Mouse (Mus musculus): ENCODE data around the gene Pkig. TPM values are rescaled to one million over a fixed set of nuclear protein-coding genes. Genes with fewer than 3 reads are reported as not detected.

Pkig gene
- total RNA-seq, 1 experiment = 14.8 TPM

GRCm38 (mm10) chr2:163696763-163697162 lies 38.6 kb downstream of the Pkig start:
- H3K9me3 ChIP-seq (ENCODE audit: control insufficient read depth, insufficient read depth, low read depth, low read length) = no peaks in the 10 kb centered on the region
- no peaks in the 10 kb centered on the region for H3K36me3 ChIP-seq (ENCODE audit: control insufficient read depth, insufficient read depth, low read length, poor library complexity, severe bottlenecking)
- no peak overlapping the region for H3K27ac ChIP-seq (ENCODE audit: insufficient read depth, low read depth, low read length, poor library complexity, severe bottlenecking)
- DNase-seq (ENCODE audit: low read depth, low spot score) = no peak
- in situ Hi-C loops (cut with MboI; ENCODE audit: low sequenced_read_pairs in 2 of 2, unreplicated experiment in 2 of 2) = no loop called here
- H3K9ac ChIP-seq (ENCODE audit: insufficient read depth, low read depth, low read length, poor library complexity, severe bottlenecking) = no peak overlapping the region
- no peak overlapping the region for H3K4me3 ChIP-seq (ENCODE audit: insufficient read depth in 1 of 2, low read depth in 1 of 2, low read length in 2 of 2, poor library complexity in 1 of 2, severe bottlenecking in 1 of 2)
- H3K4me1 ChIP-seq (ENCODE audit: control insufficient read depth in 2 of 2, insufficient read depth in 2 of 2, low read length in 2 of 2, poor library complexity in 1 of 2) = peaks cover 0 to 2% of the 10 kb centered on the region in 2 experiments; a peak in 1 of 4 replicates
- TF ChIP-seq HCFC1 (IDR thresholded peaks at IDR 0.05; ENCODE audit: borderline replicate concordance, insufficient read depth, low read length) (no peak), ZC3H11A (IDR thresholded peaks at IDR 0.05; ENCODE audit: borderline replicate concordance, low read depth, low read length) (no peak), MAFK (IDR thresholded peaks at IDR 0.05; ENCODE audit: insufficient read depth, low read depth, low read length) (no peak), ZNF384 (IDR thresholded peaks at IDR 0.05; ENCODE audit: low read depth, low read length) (no peak), CHD2 (IDR thresholded peaks at IDR 0.05; ENCODE audit: low read depth, low read length) (no peak)

- no peaks in the 10 kb centered on the region for H3K36me3 ChIP-seq (ENCODE audit: control insufficient read depth, insufficient read depth, low read length, poor library complexity, severe bottlenecking)
- in situ Hi-C loops (cut with MboI; ENCODE audit: low sequenced_read_pairs in 2 of 2, unreplicated experiment in 2 of 2) = no loop called here
- H3K27ac ChIP-seq (ENCODE audit: insufficient read depth, low read depth, low read length, poor library complexity, severe bottlenecking) = no peak overlapping the region
- TF ChIP-seq CHD2 (IDR thresholded peaks at IDR 0.05; ENCODE audit: low read depth, low read length) (no peak), HCFC1 (IDR thresholded peaks at IDR 0.05; ENCODE audit: borderline replicate concordance, insufficient read depth, low read length) (no peak), MAFK (IDR thresholded peaks at IDR 0.05; ENCODE audit: insufficient read depth, low read depth, low read length) (no peak), ZC3H11A (IDR thresholded peaks at IDR 0.05; ENCODE audit: borderline replicate concordance, low read depth, low read length) (no peak), ZNF384 (IDR thresholded peaks at IDR 0.05; ENCODE audit: low read depth, low read length) (no peak)
- H3K4me1 ChIP-seq (ENCODE audit: control insufficient read depth in 2 of 2, insufficient read depth in 2 of 2, low read length in 2 of 2, poor library complexity in 1 of 2) = peaks cover 0 to 2% of the 10 kb centered on the region in 2 experiments; a peak in 1 of 4 replicates
- no peak for DNase-seq (ENCODE audit: low read depth, low spot score)
- H3K4me3 ChIP-seq (ENCODE audit: insufficient read depth in 1 of 2, low read depth in 1 of 2, low read length in 2 of 2, poor library complexity in 1 of 2, severe bottlenecking in 1 of 2) = no peak overlapping the region
- H3K9ac ChIP-seq (ENCODE audit: insufficient read depth, low read depth, low read length, poor library complexity, severe bottlenecking) = no peak overlapping the region
- H3K9me3 ChIP-seq (ENCODE audit: control insufficient read depth, insufficient read depth, low read depth, low read length) = no peaks in the 10 kb centered on the region
Measured at GRCm38 (mm10) chr2:163697764-163698480, 39.7 kb downstream of the Pkig start.

GRCm38 (mm10) chr2:163699078-163699780 lies 41.0 kb downstream of the Pkig start:
- TF ChIP-seq CHD2 (IDR thresholded peaks at IDR 0.05; ENCODE audit: low read depth, low read length) = no peak
- no peak for TF ChIP-seq ZC3H11A (IDR thresholded peaks at IDR 0.05; ENCODE audit: borderline replicate concordance, low read depth, low read length)
- no peak for TF ChIP-seq ZNF384 (IDR thresholded peaks at IDR 0.05; ENCODE audit: low read depth, low read length)
- no peak for TF ChIP-seq MAFK (IDR thresholded peaks at IDR 0.05; ENCODE audit: insufficient read depth, low read depth, low read length)
- no peak for TF ChIP-seq HCFC1 (IDR thresholded peaks at IDR 0.05; ENCODE audit: borderline replicate concordance, insufficient read depth, low read length)
- Histone ChIP-seq H3K27ac (ENCODE audit: insufficient read depth, low read depth, low read length, poor library complexity, severe bottlenecking) (no peak overlapping the region), H3K9me3 (ENCODE audit: control insufficient read depth, insufficient read depth, low read depth, low read length) (no peaks in the 10 kb centered on the region), H3K4me3 (ENCODE audit: insufficient read depth in 1 of 2, low read depth in 1 of 2, low read length in 2 of 2, poor library complexity in 1 of 2, severe bottlenecking in 1 of 2) (no peak overlapping the region), H3K36me3 (ENCODE audit: control insufficient read depth, insufficient read depth, low read length, poor library complexity, severe bottlenecking) (no peaks in the 10 kb centered on the region), H3K4me1 (ENCODE audit: control insufficient read depth in 2 of 2, insufficient read depth in 2 of 2, low read length in 2 of 2, poor library complexity in 1 of 2) (peaks cover 0 to 2% of the 10 kb centered on the region in 2 experiments; a peak in 1 of 4 replicates), H3K9ac (ENCODE audit: insufficient read depth, low read depth, low read length, poor library complexity, severe bottlenecking) (no peak overlapping the region)
- in situ Hi-C loops (cut with MboI; ENCODE audit: low sequenced_read_pairs in 2 of 2, unreplicated experiment in 2 of 2) = no loop called here
- DNase-seq (ENCODE audit: low read depth, low spot score) = no peak

- H3K4me1 ChIP-seq (ENCODE audit: control insufficient read depth in 2 of 2, insufficient read depth in 2 of 2, low read length in 2 of 2, poor library complexity in 1 of 2) = peaks cover 0 to 2% of the 10 kb centered on the region in 2 experiments; a peak in 1 of 4 replicates
Measured at GRCm38 (mm10) chr2:163702431-163702830, 44.2 kb downstream of the Pkig start.

More at GRCm38 (mm10) chr2:163702431-163702830, 44.2 kb downstream of the Pkig start:
- Histone ChIP-seq H3K9me3 (ENCODE audit: control insufficient read depth, insufficient read depth, low read depth, low read length) (no peaks in the 10 kb centered on the region), H3K4me3 (ENCODE audit: insufficient read depth in 1 of 2, low read depth in 1 of 2, low read length in 2 of 2, poor library complexity in 1 of 2, severe bottlenecking in 1 of 2) (no peak overlapping the region), H3K27ac (ENCODE audit: insufficient read depth, low read depth, low read length, poor library complexity, severe bottlenecking) (no peak overlapping the region), H3K9ac (ENCODE audit: insufficient read depth, low read depth, low read length, poor library complexity, severe bottlenecking) (no peak overlapping the region), H3K36me3 (ENCODE audit: control insufficient read depth, insufficient read depth, low read length, poor library complexity, severe bottlenecking) (no peaks in the 10 kb centered on the region)
- in situ Hi-C loops (cut with MboI; ENCODE audit: low sequenced_read_pairs in 2 of 2, unreplicated experiment in 2 of 2) = no loop called here
- TF ChIP-seq HCFC1 (IDR thresholded peaks at IDR 0.05; ENCODE audit: borderline replicate concordance, insufficient read depth, low read length) (no peak), MAFK (IDR thresholded peaks at IDR 0.05; ENCODE audit: insufficient read depth, low read depth, low read length) (no peak), ZNF384 (IDR thresholded peaks at IDR 0.05; ENCODE audit: low read depth, low read length) (no peak), ZC3H11A (IDR thresholded peaks at IDR 0.05; ENCODE audit: borderline replicate concordance, low read depth, low read length) (no peak), CHD2 (IDR thresholded peaks at IDR 0.05; ENCODE audit: low read depth, low read length) (no peak)
- DNase-seq (ENCODE audit: low read depth, low spot score) = no peak
